Mouse (Mus musculus) lung, postnatal 4 days (tissue): ENCODE results near the gene Wdr1.
"Not testable (repeated sequence)": the region's sequence is repeated elsewhere in the genome, so short reads cannot be mapped to it uniquely, and the experiment has no call there.

ENCODE experiments used
- DNase-seq, 2 experiments: peaks; one replicate each; pipeline ENCODE4 v3.0.0; 2021

Wdr1 gene

DNA sequence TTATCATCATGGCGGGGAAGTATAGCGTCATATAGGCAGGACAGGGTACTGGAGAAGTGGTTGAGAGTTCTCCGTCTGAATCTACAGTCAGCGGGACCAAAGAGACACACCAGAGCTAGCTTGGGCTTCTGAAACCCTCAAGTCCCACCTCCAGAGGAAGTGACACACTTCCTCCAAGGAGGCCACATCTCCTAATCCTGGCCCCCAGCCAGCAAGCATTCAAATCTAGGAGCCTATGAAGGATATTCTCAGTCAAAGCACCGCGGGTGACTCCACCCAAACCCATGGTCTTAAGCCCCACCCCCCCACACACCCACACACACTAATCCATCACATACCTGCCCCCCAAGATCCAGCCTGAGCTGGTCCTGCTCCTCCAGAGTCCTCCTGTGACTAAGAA, 69.1 kb downstream of the Wdr1 start:
- peak; percentile 33 to 36 for DNase-seq

DNA sequence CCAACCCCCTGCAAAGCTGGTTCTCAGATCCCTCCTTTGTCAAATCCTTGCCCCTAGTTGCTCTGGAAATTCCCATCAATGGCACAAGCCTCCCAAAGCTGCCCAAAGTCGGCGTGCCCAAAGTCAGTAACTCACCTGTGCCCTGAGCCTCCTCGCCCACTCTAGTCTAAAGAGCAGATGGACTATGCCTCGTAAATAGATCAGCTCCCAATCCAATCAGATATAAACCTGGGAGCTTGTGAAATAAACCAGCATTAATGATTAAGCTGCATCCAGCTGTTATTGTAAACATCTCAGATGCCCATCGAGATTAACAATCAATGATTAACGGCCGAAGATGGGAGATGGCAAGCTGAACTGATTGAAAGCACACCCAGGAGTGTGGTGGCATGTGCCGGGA, 71.3 kb downstream of the Wdr1 start:
- no peak for DNase-seq

DNA sequence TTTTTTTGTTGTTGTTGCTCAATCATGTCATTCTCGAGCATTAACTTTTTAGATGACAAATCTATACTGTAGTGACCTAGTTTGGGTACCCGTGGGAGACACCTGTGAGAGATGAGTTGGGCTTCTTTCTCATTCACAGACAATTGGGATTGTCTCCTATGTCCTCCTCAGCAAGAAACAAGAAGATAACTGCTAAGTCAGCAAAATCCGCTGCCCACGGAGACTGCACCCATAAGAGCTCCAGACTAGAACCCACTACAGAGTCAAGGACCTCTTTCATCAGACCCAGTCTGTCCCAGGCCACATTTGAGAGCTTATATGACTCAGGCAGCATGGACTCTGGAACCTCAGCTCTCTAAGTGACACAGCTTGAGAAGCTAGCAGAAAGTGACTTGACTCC, 73.3 kb downstream of the Wdr1 start:
- no peak for DNase-seq

DNA sequence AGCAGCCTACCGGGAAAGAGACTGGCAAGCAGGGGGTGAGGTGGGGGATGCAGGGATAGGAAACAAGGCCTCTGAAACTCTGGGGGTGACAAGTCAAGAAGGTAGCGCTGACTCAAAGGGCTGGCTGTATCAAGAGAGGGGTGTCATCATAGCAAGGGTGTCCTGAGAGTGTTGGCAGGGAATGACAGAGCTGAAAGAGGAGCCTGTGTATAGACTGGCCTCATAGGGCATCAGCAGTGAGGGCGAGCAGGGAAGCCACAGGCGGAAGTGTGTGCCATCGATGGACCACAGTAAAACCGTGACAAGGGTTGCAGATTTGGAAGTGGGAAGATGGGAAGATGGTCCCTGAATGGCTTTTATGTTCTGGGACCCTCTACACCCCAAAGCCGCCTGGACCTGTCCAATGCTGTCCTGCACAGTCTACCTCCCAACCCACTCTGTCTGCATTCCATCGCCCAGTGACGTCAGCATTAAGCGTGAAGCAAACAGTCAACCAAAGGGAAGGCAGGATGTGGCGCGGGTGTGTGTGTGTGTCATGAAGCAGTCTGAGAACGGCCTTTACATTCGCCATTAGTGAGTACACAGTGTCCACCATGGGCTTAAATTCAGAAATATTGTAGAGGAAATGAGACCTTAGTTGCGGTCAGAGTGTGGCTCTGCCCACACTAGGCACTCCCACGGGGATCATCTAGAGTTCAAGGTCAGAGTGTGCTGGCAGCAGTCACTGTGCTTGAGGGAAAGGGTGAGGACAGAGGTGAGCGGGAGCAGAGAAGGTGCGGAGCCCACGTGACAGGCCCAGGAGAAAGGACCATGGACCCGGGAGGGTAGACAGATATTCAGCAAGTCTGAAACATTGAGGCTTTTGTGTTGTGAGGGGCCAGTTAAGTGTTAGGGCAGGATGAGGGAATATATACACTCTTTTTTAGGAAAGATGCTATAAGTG, 74.1 kb downstream of the Wdr1 start:
- no peak for DNase-seq

DNA sequence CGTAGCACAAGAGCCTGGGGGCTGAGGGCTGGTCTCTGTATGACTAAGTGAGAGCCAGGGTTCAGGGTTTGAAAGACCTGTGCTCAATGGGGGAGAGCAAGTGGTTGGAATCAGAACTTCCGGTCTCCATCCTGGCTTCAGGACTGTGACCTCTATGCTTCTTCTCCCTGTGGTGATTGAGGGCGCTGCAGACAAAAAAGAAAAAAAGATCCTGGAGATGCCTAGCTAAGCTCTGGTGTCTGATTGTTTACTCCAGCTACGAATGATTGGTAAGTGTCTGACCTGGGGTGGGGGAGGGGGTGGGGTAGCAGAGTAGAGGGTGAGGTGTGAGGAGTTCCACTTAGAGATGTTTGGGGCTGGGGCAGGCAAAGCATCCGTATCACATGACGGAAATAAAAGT, 75.0 kb downstream of the Wdr1 start:
- DNase-seq, result no peak

DNA sequence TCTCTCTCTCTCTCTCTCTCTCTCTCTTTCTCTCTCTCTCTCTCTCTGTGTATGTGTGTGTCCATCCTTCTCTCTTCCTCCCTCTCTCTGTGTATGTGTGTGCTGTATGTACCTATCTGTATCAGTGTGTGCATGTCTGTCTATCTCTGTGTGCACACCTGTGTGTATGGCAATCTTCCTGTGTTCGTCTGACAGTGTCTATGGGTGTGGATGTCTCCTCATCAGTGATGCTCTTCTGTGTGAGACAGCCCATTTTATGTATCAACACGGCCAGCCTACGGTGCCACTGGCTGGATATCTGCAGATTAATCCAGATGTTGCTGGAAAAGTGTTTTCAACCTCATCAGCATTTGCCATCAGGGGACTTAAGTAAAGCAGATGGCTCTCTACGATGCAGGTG, 75.8 kb downstream of the Wdr1 start:
- no peak for DNase-seq

DNA sequence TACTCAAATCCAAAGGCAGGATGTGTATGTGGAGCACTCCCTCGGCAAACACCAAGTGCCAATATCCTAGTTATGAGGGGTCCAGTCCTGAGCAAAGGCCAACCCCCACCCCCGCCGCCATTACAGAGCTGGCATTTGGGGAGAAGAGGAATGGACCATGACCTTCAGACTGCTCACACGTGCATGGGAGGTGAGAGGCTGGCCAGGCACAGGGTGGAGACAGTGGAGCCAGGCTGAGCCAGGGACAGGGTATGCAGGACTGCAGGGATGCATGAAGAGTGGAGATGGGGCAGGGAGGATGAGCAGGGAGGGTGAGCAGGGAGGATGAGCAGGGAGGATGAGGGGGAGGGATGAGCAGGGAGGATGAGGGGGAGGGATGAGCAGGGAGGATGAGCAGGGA, 77.1 kb downstream of the Wdr1 start:
- DNase-seq, result no peak

DNA sequence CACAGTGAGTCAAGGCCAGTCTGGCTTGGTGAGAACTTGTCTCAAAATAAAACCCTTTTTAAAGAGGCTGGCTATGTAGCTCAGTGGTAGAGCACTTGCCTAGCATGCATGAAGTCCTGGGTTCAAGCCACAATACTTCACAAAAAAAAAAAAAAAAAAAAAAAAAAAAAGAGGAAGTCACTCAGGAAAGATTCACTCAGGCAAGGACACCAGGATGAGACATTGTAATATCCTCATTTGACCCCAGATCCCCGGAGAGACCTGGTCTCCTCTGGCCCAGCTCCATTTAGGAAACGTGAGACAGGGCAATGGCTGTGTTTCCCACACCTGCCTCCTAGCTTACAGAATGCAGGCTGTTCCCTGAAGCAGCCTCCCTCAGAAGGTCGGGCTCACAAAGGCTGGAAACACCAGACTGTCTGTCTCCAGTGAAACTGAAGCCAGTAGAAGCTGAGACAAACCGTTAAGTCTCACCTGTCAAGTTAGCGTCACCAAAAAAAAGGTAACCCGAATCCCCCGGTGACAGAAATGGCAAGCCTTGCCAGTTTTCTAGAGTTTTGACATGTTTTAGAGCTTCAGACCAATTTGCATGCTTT, 79.4 kb downstream of the Wdr1 start:
- DNase-seq, result no peak

DNA sequence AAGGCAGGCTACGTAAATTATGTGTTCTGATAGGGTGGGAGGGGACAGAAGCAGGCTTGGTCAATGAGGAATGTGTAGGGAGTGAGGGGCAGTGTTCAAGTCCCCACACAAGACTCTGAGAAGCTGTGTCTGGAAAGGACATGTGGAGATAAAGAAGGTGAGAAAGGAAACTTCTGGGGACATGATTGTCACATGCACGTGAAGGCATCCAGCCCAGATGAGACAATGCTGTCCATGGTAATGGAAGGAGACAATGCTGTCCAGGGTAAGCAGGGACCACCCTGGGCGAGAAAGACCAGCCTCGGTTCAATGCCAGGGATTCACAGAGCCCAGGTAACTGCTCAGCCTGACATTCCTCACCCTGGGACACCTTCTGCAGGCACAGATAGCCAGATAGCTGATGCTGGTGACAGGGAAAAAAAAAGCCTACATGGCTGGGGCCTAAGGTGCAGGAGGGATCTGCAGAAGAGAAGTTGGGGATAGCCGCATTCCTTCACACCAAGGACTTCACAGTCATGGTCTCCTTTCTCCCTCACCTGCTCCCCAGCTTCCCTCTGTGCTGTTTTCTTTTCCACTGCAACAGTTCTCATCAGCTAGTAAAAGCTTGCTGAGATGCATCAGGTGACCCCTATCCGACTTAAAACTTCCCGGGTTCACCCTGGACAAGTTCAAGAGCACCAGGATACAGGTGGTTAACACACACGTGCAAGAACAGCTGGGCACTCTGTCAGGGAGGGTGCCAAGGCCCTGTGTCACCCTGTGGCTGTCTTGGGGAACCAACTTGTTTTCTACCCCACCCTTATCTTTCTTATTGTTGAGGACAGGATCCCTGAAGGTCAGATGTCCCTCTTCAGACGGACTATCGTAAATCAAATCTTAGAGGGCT, 82.0 kb downstream of the Wdr1 start:
- DNase-seq, result peak in 1 of 2 experiments; percentile 10

DNA sequence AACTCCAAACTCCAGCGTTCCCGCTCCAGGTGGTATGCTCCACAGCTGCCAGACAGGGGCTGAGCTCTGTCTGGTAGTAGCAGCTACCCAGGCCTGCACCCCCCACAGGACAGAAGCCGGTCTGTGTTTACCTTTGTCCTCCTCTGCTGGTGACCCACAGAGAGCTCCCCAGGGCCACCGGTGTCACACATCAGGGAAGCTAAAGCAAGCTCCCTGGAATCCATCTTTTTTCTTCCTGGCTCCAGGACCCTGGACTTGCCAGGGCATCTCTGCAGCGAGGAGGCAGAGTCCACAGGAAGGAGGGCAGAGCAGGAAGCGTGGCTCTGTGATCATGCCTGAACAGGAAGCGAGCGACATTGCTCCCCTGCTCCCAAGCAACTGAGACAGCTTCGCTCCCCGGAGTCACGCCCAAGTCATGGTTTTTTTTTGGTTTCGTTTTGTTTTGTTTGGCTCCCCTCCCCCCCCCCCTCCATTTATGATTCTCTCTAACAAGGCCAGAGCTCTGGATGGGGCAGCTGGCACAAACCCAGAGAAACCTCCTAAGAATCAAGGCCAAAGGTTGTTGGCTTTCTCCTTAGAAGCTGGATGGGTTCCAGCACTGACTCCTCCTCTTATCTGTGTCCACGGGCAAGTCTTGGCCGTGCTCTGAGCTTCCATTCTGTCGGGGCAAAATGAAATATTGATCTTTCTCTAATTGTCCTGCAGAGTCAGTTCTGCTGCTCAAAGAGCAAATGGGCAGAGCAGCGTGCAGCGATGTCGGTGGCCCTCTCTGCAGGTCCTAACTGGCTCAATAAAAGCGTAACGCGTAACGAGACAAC, 82.9 kb downstream of the Wdr1 start:
- DNase-seq, result peak; percentile 68 to 80

DNA sequence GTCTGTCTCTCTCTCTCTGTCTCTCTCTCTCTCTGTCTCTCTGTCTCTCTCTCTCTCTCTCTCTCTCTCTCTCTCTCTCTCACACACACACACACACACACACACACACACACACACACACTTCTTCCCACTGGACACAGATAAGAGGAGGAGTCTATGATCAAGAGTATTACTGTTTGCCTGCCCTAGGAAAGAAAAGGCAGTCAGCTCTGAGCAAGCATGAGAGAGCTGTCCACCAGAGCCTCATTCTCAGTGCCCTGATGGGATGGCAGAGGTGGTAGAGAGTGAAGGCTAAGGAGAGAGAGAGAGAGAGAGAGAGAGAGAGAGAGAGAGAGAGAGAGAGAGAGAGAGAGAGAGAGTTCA, 83.5 kb downstream of the Wdr1 start:
- not testable (repeated sequence) for DNase-seq

DNA sequence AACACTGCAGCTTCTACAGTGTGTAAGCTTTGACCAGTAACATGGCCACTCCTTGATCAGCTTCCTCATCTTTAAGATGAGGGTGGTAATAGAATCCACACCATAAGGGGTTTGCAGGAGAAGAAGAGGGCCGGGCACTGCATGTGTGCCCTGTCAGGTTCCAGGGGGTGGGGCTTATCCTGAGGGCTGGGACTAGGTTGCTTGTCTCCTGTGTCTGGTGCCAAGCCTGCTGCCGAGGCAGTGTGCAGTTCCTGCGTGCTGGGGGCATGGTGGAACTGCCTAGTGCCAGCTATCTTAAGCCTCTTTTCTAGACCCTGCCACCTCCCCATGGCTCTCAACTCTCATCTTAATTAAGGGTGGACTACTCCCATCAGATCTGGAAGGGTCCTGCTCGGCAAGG, 84.0 kb downstream of the Wdr1 start:
- peak; percentile 37 to 44 for DNase-seq

DNA sequence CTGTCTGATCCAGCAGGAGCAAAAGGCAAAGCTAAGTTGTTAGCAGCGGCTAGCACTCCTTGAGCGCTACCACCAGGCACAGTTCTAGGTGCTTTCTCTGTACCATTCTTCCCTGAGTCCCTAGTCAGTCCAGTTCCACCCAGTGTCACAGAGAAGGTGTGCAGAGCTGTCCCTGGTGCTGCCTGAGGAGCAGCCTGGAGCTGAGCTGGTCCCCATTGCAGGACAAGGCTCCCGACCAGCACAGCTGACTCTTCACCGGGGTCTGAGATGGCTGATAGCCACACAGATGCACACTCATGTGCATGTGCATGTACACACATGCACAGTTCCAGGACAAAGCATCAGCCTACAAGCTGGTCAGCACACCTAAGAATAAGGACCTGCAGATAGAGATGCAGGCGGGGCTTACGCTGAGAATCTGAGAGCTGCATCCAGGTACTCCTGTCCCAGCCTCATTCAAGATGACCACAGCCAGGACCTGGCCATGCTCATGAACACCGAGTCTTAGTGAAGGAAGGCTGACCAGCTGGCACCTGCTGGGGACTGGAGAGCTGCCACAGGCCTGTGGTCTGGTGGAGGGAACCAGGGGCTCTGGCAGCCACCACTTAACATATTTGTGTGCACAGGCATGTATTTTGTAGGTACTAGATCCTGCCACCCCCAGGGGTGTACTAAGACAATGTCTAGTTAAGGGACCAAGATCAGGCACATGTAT, 85.1 kb downstream of the Wdr1 start:
- DNase-seq, result no peak

DNA sequence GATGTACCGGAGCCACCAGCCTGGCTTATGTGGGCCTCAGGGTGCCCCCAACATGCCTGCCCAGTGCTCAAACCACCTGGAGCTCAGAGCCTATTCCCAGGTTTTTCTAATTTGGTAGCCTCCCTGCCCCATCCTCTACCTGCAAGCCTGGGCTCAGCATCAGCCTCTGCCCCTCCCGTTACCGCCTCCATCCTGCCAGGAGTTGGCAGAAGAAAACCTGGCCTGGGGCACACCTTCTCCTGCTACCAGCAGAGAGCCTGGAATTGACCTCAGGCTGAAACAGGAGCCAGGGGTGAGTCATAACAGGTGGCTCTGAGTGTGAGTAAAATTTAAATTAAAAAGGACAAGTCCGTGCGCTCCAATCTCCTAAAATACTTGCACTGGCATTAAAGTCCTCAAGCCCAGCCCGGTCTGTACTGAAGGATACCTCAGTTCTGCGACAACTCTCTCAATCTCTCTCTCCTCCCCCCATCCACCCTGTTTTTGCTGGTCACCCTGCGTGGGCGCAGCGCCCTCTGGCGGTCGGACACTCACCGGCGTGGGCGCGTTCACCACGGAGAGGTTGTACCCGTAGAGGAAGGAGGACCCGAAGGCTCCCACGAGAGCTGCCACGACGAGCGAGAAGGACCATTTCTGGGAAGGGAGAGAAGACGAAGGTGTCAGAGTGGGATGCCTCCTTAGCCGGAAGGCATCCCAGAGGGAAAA, 86.0 kb downstream of the Wdr1 start:
- peak; percentile 42 to 59 for DNase-seq
